Mouse (Mus musculus) T-helper 1 cell (primary cell): Measurements from ENCODE around the gene Slc35f1.

Experiments used
- in situ Hi-C: fragments of 300-600 bp; cut with MboI, MseI; formaldehyde crosslinking; loops from one replicate; pipeline ENCODE4 v1.15.1; 2025; ENCODE audit warnings: high pct_unique_total_duplicates

Gene Slc35f1

GRCm38 (mm10) chr10:52690334-52690991 lies at the start of gene Slc35f1:
Gene Slc35f1, plus strand, starts transcription at chr10:52690533.
- in situ Hi-C loops, result no loop called here

GRCm38 (mm10) chr10:52671234-52671633 lies 19.1 kb upstream of the Slc35f1 start:
- in situ Hi-C loops, result no loop called here

DNA sequence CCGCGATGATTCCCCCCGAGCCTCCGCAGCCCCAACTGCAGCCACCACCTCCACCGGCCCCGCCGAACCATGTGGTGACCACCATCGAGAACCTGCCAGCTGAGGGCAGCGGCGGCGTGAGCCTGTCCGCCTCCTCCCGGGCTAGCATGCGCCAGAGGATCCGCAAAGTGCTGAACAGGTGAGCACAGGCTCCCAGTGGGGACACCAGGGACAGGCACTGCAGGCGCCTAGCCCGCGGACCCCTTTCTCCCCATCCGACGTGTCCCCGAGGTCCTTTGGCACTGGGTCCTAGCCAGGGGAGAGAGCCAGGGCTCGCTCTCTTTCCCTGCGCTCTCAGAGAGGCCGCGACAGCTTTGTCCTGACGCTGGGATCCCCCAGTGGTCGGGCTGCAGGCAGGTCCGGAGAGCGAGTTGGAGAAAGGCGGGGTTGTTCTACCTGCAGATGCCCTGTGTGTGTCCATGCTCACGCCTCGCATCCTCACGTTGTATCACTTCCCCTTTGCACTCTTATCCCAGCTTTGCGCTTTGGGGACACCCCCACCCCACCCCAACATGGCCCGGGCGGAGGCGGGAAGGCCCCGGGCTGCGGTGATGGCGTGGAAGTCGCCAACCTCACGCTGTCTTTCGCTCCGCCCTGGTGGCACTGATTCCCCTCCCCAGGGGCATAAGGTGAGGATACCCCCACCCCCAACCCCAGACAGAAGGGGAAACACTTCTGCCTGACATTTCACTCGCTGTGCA lies 829 bp downstream of the Slc35f1 start:
- in situ Hi-C loops, result no loop called here

GRCm38 (mm10) chr10:52703688-52704087 lies 13.4 kb downstream of the Slc35f1 start:
- in situ Hi-C loops, result no loop called here

DNA sequence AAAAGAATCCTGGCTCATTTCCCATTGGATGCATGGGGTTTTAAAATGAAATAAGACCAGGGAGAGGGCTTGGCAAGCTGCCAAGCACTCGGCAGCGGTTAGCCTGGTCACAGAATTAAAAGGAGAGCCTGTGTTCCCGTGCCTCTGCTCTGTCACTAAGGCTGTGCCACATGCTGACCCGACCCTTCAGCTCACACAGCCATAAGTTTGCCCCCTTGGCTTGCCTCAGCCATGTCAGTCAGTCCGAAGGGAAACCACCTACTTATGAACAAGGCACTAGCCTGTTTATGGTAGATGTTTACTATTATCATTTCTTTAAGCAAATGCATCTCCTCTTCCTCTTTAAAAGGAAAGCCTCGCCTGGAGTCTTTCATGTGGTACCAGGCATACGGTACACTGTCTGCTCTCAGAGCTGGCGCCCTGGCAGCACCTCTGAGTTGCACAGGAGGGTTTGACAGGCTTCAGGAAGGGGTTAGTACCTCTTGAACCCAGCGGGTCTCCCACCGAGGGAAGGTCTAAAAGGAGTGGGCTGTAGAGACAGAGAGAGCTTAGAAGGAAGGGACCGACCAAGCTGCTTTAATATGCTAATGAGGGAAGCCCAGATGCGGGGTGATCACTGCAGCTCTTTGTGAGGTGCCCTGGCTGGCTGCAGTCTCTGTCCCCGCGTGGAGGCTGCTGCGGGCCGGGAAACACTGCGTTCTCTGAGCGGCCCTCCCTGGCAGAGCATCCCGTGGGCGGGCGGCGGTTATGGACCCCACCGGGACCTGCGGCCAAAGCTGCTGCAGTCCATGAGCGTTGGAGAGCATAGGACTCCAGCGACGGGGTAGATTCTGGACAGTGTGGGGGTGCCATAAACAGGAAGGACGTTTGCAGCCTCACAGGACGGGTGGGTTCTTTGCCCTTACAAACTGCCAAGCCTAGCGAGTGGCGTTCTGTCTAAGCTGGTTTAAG lies 14.0 kb downstream of the Slc35f1 start:
- in situ Hi-C loops, result no loop called here

- in situ Hi-C loops, result no loop called here
Observed at GRCm38 (mm10) chr10:52709482-52709881, 19.1 kb downstream of the Slc35f1 start.

DNA sequence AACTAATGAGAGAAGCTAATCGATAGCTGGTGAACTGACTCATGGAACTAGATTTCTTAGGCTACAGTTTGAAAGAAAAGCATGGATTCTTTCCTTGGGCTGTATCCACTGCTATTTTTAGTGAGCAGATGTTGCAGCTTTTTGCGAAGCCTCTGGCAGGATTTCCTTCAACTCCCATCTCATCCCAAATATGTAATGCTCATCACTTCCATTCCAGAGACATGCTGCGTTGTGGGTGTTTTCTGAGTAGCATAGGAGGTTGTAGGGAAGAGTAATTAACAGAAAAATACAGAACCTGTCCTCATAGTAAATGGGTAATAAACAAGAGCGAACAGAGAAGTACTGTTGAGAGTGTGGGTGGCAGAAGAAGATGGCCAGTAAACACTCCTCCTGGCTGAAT lies 21.8 kb downstream of the Slc35f1 start:
- in situ Hi-C loops, result no loop called here

GRCm38 (mm10) chr10:52714557-52714956 lies 24.2 kb downstream of the Slc35f1 start:
- in situ Hi-C loops, result no loop called here

- in situ Hi-C loops, result no loop called here
Observed at GRCm38 (mm10) chr10:52715146-52715545, 24.8 kb downstream of the Slc35f1 start.

- in situ Hi-C loops, result no loop called here
Observed at GRCm38 (mm10) chr10:52718199-52718917, 28.0 kb downstream of the Slc35f1 start.

DNA sequence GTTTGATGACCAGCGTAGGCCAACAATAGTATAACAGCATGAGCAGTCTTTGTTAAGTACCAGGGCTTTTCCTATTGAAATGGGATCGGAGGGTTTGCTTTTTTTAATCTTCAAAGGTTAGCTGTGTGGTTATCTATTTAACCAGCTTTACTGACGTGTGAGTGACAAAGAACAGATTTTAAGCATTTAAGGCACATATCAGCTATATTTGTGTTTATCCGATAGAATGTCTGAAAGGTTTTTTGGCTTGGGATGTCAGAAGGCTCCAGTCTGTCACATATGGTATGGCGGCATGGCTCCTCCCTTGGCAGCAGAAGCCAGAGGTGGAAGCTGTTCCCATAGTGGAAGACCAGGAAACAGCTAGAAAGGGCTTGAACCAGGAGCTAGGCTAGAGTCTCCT lies 36.3 kb downstream of the Slc35f1 start:
- in situ Hi-C loops, result no loop called here

- in situ Hi-C loops, result no loop called here
Observed at GRCm38 (mm10) chr10:52742671-52743379, 52.5 kb downstream of the Slc35f1 start.

- in situ Hi-C loops, result no loop called here
Observed at GRCm38 (mm10) chr10:52743831-52744230, 53.5 kb downstream of the Slc35f1 start.

DNA sequence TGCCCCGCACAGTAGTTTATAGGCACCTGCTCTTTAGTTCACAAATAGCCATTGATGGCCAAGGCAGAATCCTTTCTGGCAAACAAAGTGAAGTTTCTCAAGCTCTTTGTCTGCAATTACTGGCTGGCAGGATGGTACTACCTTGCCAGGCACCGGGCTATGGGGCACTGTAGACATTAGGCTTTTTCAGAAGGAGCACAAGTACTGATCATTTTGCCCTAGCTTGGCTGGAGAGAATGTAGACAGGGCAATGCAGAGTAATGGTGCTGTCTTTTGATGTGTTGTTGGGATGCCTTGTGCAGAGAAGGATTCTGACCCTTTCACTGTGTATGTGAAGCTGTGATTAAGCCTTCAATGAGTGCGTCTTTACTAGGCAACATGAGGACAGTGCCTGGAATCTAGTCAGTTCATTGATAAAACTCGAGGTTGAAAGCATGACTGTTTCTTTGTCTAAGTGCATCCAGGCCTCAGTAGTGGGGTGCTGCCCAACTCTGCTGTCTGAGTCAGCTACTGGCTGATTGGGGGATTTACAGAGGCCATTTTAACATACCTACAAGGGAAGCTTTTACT lies 57.8 kb downstream of the Slc35f1 start:
- in situ Hi-C loops, result no loop called here

DNA sequence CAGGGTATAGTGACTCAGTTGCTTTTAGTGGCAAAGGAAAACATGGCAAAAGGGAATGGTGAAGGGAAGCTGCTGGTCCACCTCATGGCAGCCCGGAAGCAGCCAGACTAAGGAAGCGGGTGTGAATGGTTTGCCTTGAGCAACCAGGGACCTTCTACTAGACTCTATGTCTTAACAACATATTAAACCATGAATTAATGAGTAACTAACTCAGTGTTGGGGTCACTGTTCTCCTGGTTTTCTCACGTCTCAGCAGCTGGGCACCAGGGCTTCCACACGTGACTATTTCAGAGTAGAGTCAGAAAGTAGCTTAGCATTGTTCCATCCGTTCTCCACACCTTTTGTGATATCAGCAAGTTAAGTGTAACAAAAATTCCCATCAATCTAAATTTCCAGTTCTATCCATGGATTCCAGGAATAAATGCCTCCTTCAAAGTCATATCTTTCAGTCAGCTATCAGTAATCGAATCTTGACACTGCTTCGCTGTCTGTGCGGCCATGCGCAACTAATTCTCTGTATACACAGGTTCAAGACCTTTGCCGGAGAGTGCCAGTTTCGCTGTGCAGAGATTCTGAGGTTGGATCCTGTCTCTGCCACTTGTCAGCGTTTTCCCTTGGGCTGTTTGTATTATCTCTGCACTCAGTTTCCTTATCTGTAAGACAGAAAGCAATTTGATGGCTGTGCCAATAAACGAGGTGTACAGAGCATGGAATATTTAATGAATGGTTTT lies 65.8 kb downstream of the Slc35f1 start:
- in situ Hi-C loops, result no loop called here

GRCm38 (mm10) chr10:52757496-52758260 lies 67.3 kb downstream of the Slc35f1 start:
- in situ Hi-C loops, result no loop called here

- in situ Hi-C loops, result no loop called here
Observed at GRCm38 (mm10) chr10:52758589-52758988, 68.3 kb downstream of the Slc35f1 start.

DNA sequence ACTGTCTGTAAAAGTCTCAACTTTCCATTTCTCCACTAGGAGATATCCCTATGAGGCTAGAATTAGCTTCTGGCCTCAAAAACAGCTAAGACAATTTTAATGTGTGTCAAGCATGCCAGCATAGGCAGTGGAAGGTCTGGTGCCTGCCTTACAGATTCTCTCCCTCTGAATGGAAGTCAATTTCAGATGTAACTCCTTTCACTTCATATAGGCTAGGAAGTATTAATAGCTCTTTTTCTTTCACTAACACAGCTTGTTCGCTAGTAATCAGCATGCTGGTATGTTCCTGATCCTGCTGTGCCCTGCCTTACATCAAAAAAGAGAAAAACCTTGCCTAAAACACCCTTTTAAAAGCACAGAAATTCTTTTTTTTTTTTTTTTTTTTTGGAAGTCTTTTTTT lies 70.2 kb downstream of the Slc35f1 start:
- in situ Hi-C loops, result no loop called here

DNA sequence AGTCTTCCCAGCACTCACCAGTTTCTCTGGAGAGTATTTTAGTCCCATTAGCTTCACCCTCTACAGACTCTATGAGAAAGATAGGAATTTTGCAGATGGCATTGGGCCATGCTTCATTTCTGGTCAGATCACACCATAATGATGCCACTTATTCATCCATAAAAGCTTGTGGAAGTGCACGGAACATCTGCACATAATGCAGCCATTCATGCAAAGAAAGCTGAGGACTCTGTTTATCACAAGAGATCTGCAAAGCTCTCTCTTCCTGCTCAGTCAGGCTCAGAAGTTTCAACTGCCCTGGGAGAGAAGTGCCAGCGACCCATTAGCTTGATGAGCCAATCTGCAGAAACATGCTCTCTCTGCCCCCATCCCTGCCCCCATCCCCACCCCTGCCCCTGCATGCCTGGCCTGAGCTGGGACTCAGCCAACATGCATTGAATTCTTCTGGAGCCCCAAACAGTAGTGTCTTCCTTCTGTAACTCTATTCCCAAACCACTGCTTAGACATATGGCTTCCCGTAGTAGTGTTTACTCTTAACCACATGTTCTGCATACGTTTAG lies 89.7 kb downstream of the Slc35f1 start:
- in situ Hi-C loops, result no loop called here
